Mouse (Mus musculus): ENCODE results near the gene 6430548M08Rik. TPM values are rescaled to one million over a fixed set of nuclear protein-coding genes. Genes with fewer than 3 reads are reported as not detected.

The 6430548M08Rik gene
- polyA plus RNA-seq, 1 experiment from 2014 or later = 32.6 TPM

GRCm38 (mm10) chr8:120126357-120127161 lies 12.6 kb downstream of the 6430548M08Rik start:
- Histone ChIP-seq H3K4me1 (ENCODE audit: control insufficient read depth, insufficient read depth, low read depth, low read length) (peaks cover 18% of the 10 kb centered on the region), H3K36me3 (ENCODE audit: control insufficient read depth, insufficient read depth, low read length) (no peaks in the 10 kb centered on the region), H3K9me3 (ENCODE audit: control insufficient read depth, low read length) (no peaks in the 10 kb centered on the region), H3K27me3 (replicated peaks; ENCODE audit: control insufficient read depth, insufficient read depth, low read length) (no peaks in the 10 kb centered on the region), H3K4me2 (ENCODE audit: low read length) (no peak overlapping the region), H3K9ac (ENCODE audit: low read depth, low read length) (no peak overlapping the region), H3K4me3 (ENCODE audit: low read length) (no peak overlapping the region), H3K27ac (ENCODE audit: low read depth, low read length) (no peak overlapping the region; the same call in 1 of the 2 replicates)
- WGBS = 22% methylated on average over 14 of the region's 14 CpGs
- ATAC-seq = no peak

- Histone ChIP-seq H3K9me3 (ENCODE audit: control insufficient read depth, low read length) (no peaks in the 10 kb centered on the region), H3K36me3 (ENCODE audit: control insufficient read depth, insufficient read depth, low read length) (no peaks in the 10 kb centered on the region), H3K4me2 (ENCODE audit: low read length) (no peak overlapping the region), H3K4me3 (ENCODE audit: low read length) (no peak overlapping the region), H3K27ac (ENCODE audit: low read depth, low read length) (no peak overlapping the region), H3K4me1 (ENCODE audit: control insufficient read depth, insufficient read depth, low read depth, low read length) (peaks cover 18% of the 10 kb centered on the region), H3K27me3 (replicated peaks; ENCODE audit: control insufficient read depth, insufficient read depth, low read length) (no peaks in the 10 kb centered on the region), H3K9ac (ENCODE audit: low read depth, low read length) (no peak overlapping the region)
- no peak for ATAC-seq
- WGBS = 52% methylated on average over 4 of the region's 4 CpGs
These were observed 15.6 kb downstream of the 6430548M08Rik start for GRCm38 (mm10) chr8:120129547-120129946.

GRCm38 (mm10) chr8:120131158-120131557 lies 17.2 kb downstream of the 6430548M08Rik start:
- H3K27ac ChIP-seq (ENCODE audit: low read depth, low read length) = no peak overlapping the region
- no peak overlapping the region for H3K9ac ChIP-seq (ENCODE audit: low read depth, low read length)
- 81% methylated on average over 8 of the region's 8 CpGs for WGBS
- H3K4me1 ChIP-seq (ENCODE audit: control insufficient read depth, insufficient read depth, low read depth, low read length) = peaks cover 12% of the 10 kb centered on the region
- H3K9me3 ChIP-seq (ENCODE audit: control insufficient read depth, low read length) = no peaks in the 10 kb centered on the region
- ATAC-seq = no peak
- no peaks in the 10 kb centered on the region for H3K27me3 ChIP-seq (replicated peaks; ENCODE audit: control insufficient read depth, insufficient read depth, low read length)
- H3K36me3 ChIP-seq (ENCODE audit: control insufficient read depth, insufficient read depth, low read length) = no peaks in the 10 kb centered on the region
- no peak overlapping the region for H3K4me3 ChIP-seq (ENCODE audit: low read length)
- H3K4me2 ChIP-seq (ENCODE audit: low read length) = no peak overlapping the region

- no peaks in the 10 kb centered on the region for H3K36me3 ChIP-seq (ENCODE audit: control insufficient read depth, insufficient read depth, low read length)
- H3K9me3 ChIP-seq (ENCODE audit: control insufficient read depth, low read length) = no peaks in the 10 kb centered on the region
- 79% methylated on average over 7 of the region's 7 CpGs for WGBS
- ATAC-seq = no peak
- no peak overlapping the region for H3K9ac ChIP-seq (ENCODE audit: low read depth, low read length)
- H3K4me3 ChIP-seq (ENCODE audit: low read length) = no peak overlapping the region
- no peak overlapping the region for H3K4me2 ChIP-seq (ENCODE audit: low read length)
- peaks cover 3% of the 10 kb centered on the region for H3K4me1 ChIP-seq (ENCODE audit: control insufficient read depth, insufficient read depth, low read depth, low read length)
- no peaks in the 10 kb centered on the region for H3K27me3 ChIP-seq (replicated peaks; ENCODE audit: control insufficient read depth, insufficient read depth, low read length)
- H3K27ac ChIP-seq (ENCODE audit: low read depth, low read length) = no peak overlapping the region
These were observed 19.2 kb downstream of the 6430548M08Rik start for GRCm38 (mm10) chr8:120133169-120133568.

- Histone ChIP-seq H3K9ac (ENCODE audit: low read depth, low read length) (no peak overlapping the region), H3K4me1 (ENCODE audit: control insufficient read depth, insufficient read depth, low read depth, low read length) (peaks cover 3% of the 10 kb centered on the region; the same call in 1 of the 2 replicates), H3K36me3 (ENCODE audit: control insufficient read depth, insufficient read depth, low read length) (no peaks in the 10 kb centered on the region), H3K27me3 (replicated peaks; ENCODE audit: control insufficient read depth, insufficient read depth, low read length) (no peaks in the 10 kb centered on the region), H3K4me3 (ENCODE audit: low read length) (no peak overlapping the region), H3K4me2 (ENCODE audit: low read length) (no peak overlapping the region), H3K27ac (ENCODE audit: low read depth, low read length) (no peak overlapping the region), H3K9me3 (ENCODE audit: control insufficient read depth, low read length) (no peaks in the 10 kb centered on the region)
- no peak for ATAC-seq
- WGBS = 96% methylated on average over 7 of the region's 7 CpGs
These were observed 21.7 kb downstream of the 6430548M08Rik start for GRCm38 (mm10) chr8:120135687-120136086.

- Histone ChIP-seq H3K9me3 (ENCODE audit: control insufficient read depth, low read length) (no peaks in the 10 kb centered on the region), H3K4me2 (ENCODE audit: low read length) (no peak overlapping the region), H3K9ac (ENCODE audit: low read depth, low read length) (no peak overlapping the region), H3K36me3 (ENCODE audit: control insufficient read depth, insufficient read depth, low read length) (no peaks in the 10 kb centered on the region), H3K4me3 (ENCODE audit: low read length) (no peak overlapping the region), H3K4me1 (ENCODE audit: control insufficient read depth, insufficient read depth, low read depth, low read length) (peaks cover 3% of the 10 kb centered on the region; the same call in 1 of the 2 replicates), H3K27ac (ENCODE audit: low read depth, low read length) (0 out of 2 replicates have a peak overlapping the region, but pooled peaks have one; percentile 30), H3K27me3 (replicated peaks; ENCODE audit: control insufficient read depth, insufficient read depth, low read length) (no peaks in the 10 kb centered on the region)
- WGBS = 50% methylated on average over 7 of the region's 7 CpGs
- ATAC-seq = peak; percentile 45; the same call in 1 of the 2 replicates
These were observed 22.7 kb downstream of the 6430548M08Rik start for GRCm38 (mm10) chr8:120136618-120137017.

GRCm38 (mm10) chr8:120138958-120139357 lies 25.0 kb downstream of the 6430548M08Rik start:
- Histone ChIP-seq H3K9ac (ENCODE audit: low read depth, low read length) (no peak overlapping the region), H3K27ac (ENCODE audit: low read depth, low read length) (no peak overlapping the region)
- WGBS = 95% methylated on average over 2 of the region's 2 CpGs

GRCm38 (mm10) chr8:120140769-120141168 lies 26.8 kb downstream of the 6430548M08Rik start:
- no peaks in the 10 kb centered on the region for H3K27me3 ChIP-seq (replicated peaks; ENCODE audit: control insufficient read depth, insufficient read depth, low read length)
- H3K4me3 ChIP-seq (ENCODE audit: low read length) = no peak overlapping the region
- peaks cover 21% of the 10 kb centered on the region for H3K4me1 ChIP-seq (ENCODE audit: control insufficient read depth, insufficient read depth, low read depth, low read length)
- ATAC-seq = no peak
- no peaks in the 10 kb centered on the region for H3K9me3 ChIP-seq (ENCODE audit: control insufficient read depth, low read length)
- no peak overlapping the region for H3K27ac ChIP-seq (ENCODE audit: low read depth, low read length)
- H3K9ac ChIP-seq (ENCODE audit: low read depth, low read length) = no peak overlapping the region
- no peaks in the 10 kb centered on the region for H3K36me3 ChIP-seq (ENCODE audit: control insufficient read depth, insufficient read depth, low read length)
- 62% methylated on average over 3 of the region's 3 CpGs for WGBS
- H3K4me2 ChIP-seq (ENCODE audit: low read length) = no peak overlapping the region

More at GRCm38 (mm10) chr8:120138958-120139357, 25.0 kb downstream of the 6430548M08Rik start:
- Histone ChIP-seq H3K27me3 (replicated peaks; ENCODE audit: control insufficient read depth, insufficient read depth, low read length) (no peaks in the 10 kb centered on the region), H3K36me3 (ENCODE audit: control insufficient read depth, insufficient read depth, low read length) (no peaks in the 10 kb centered on the region), H3K4me2 (ENCODE audit: low read length) (no peak overlapping the region), H3K4me3 (ENCODE audit: low read length) (no peak overlapping the region), H3K9me3 (ENCODE audit: control insufficient read depth, low read length) (no peaks in the 10 kb centered on the region), H3K4me1 (ENCODE audit: control insufficient read depth, insufficient read depth, low read depth, low read length) (peaks cover 8% of the 10 kb centered on the region)
- no peak for ATAC-seq

- Histone ChIP-seq H3K27me3 (replicated peaks; ENCODE audit: control insufficient read depth, insufficient read depth, low read length) (no peaks in the 10 kb centered on the region), H3K27ac (ENCODE audit: low read depth, low read length) (peak overlapping the region; percentile 77), H3K9me3 (ENCODE audit: control insufficient read depth, low read length) (no peaks in the 10 kb centered on the region), H3K36me3 (ENCODE audit: control insufficient read depth, insufficient read depth, low read length) (no peaks in the 10 kb centered on the region), H3K4me1 (ENCODE audit: control insufficient read depth, insufficient read depth, low read depth, low read length) (peaks cover 18% of the 10 kb centered on the region), H3K9ac (ENCODE audit: low read depth, low read length) (peak overlapping the region; percentile 31; the same call in 1 of the 2 replicates), H3K4me2 (ENCODE audit: low read length) (peak overlapping the region; percentile 10; the same call in 1 of the 2 replicates), H3K4me3 (ENCODE audit: low read length) (no peak overlapping the region)
- 50% methylated on average over 15 of the region's 15 CpGs for WGBS
- ATAC-seq = peak; percentile 76
These were observed 30.1 kb downstream of the 6430548M08Rik start for GRCm38 (mm10) chr8:120143911-120144651.
